Mouse (Mus musculus): Measurements from ENCODE around the gene Gas2l1. TPM values are rescaled to one million over a fixed set of nuclear protein-coding genes. Genes with fewer than 3 reads are reported as not detected.

The Gas2l1 gene
- polyA plus RNA-seq, 1 experiment, result 57.4 TPM

DNA sequence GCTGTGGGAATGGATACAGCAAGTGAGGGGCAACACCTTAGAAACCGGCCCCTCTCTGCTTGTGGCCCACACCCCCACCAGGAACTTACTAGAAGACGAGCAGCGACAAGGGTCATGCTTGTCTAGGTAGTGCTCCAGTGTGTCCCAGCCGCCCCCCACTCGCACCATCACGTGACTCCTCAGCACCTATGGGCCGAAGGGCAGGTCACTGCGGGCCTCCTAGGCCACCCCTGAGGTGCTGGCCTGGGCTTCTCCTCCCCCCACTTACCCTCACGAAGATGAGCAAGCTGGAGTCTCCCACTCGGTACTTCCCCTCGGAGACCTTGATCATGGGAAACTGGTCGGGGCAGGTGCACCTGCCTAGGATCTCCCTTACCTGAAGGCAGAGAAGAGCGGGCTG, 2.8 kb downstream of the Gas2l1 start:
- Histone ChIP-seq H3K4me1 (ENCODE audit: control insufficient read depth, insufficient read depth, low read length) (peaks cover 16% of the 10 kb centered on the region), H3K27ac (ENCODE audit: insufficient read depth, low read length) (no peak overlapping the region), H3K27me3 (ENCODE audit: control insufficient read depth, insufficient read depth, low read length) (no peaks in the 10 kb centered on the region; the same call in 1 of the 2 replicates), H3K4me3 (replicated peaks; ENCODE audit: insufficient read depth, low read depth, low read length) (no peak overlapping the region)
- no peak for DNase-seq
- no peak for TF ChIP-seq POLR2A (IDR thresholded peaks at IDR 0.05; ENCODE audit: borderline replicate concordance, insufficient read depth, low read length)
- no peak for TF ChIP-seq CTCF (IDR thresholded peaks at IDR 0.05; ENCODE audit: borderline replicate concordance, insufficient read depth, low read depth, low read length)
- 39% methylated on average over 13 of the region's 13 CpGs for WGBS

DNA sequence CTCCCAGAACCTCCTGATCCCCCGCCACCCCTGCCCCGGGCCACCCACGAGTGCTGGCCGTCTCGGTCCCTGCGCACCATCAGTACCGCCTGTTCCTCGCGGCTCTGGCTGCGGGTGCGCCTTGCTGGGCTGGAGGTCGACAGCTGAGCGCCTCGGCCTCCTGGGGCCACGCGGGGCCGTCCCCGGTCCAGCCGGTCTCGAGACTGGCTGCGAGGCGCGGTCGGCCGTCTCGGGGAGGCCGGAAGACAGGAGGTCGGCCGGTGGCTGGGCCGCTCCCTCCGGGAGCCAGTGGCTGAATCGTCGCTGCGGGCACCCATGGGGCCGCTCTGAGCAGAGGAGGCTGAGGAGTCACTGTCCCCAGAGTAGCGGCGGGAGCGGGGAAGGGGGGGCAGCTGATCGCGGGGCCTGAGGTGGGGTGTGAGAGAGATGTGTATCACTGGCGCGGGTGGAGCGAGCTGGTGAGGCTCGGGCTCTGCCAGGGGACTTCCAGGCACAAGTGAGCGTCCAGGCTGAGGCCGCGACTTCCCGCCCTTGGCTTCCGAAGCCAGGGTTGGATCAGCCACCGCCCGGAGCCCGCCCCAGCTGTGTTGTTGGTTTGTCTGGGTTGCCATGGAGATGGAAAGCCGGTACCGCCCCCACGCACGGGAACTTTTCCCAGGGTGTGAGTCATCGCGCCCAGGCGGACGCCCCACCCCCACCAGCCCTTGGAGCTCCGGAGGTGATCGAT, 3.6 kb downstream of the Gas2l1 start:
- Histone ChIP-seq H3K4me3 (replicated peaks; ENCODE audit: insufficient read depth, low read depth, low read length) (peak overlapping the region; percentile 26), H3K27me3 (ENCODE audit: control insufficient read depth, insufficient read depth, low read length) (no peaks in the 10 kb centered on the region; the same call in 1 of the 2 replicates), H3K27ac (ENCODE audit: insufficient read depth, low read length) (no peak overlapping the region), H3K4me1 (ENCODE audit: control insufficient read depth, insufficient read depth, low read length) (peaks cover 16% of the 10 kb centered on the region)
- 18% methylated on average over 62 of the region's 62 CpGs for WGBS
- TF ChIP-seq POLR2A (IDR thresholded peaks at IDR 0.05; ENCODE audit: borderline replicate concordance, insufficient read depth, low read length) (no peak), CTCF (IDR thresholded peaks at IDR 0.05; ENCODE audit: borderline replicate concordance, insufficient read depth, low read depth, low read length) (no peak)
- peak; percentile 86 for DNase-seq

DNA sequence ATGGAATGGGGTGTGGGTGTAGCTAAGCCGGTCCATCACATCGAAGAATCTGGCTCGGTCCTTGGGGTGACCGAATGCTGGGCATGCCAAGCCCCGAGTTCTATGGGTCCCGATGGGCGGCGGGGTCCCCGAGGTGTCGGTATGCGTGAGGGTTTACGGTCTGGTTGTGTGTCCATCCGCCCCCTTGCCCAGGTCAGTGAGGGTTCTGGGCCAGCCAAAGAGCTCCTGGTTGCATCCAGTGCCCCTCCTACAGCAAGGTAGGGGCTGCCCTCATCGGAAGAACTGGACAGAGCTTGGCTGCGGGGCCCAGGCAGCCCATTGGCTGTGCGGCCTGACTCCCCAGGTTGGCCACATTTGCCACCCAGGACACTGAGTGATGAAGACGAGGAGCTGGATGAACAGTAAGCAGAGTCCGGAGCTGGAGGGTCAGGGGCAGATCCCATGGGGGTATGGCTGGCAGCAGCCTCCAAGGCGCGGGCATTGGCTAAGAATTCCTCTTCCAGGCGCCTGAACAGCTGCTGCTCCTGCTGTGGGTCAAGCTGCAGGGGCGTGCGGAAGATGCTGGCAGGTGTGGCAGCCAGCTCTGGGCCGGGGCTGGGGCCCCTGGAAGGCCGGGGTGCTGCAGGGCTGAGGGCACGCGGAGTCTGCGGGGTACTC, 4.2 kb downstream of the Gas2l1 start:
- H3K4me1 ChIP-seq (ENCODE audit: control insufficient read depth, insufficient read depth, low read length), result peaks cover 19% of the 10 kb centered on the region
- TF ChIP-seq CTCF (IDR thresholded peaks at IDR 0.05; ENCODE audit: borderline replicate concordance, insufficient read depth, low read depth, low read length), result no peak
- no peak for TF ChIP-seq POLR2A (IDR thresholded peaks at IDR 0.05; ENCODE audit: borderline replicate concordance, insufficient read depth, low read length)
- no peak overlapping the region for H3K27ac ChIP-seq (ENCODE audit: insufficient read depth, low read length)
- WGBS, result 72% methylated on average over 28 of the region's 28 CpGs
- DNase-seq, result no peak
- no peaks in the 10 kb centered on the region; the same call in 1 of the 2 replicates for H3K27me3 ChIP-seq (ENCODE audit: control insufficient read depth, insufficient read depth, low read length)
- H3K4me3 ChIP-seq (replicated peaks; ENCODE audit: insufficient read depth, low read depth, low read length), result no peak overlapping the region

DNA sequence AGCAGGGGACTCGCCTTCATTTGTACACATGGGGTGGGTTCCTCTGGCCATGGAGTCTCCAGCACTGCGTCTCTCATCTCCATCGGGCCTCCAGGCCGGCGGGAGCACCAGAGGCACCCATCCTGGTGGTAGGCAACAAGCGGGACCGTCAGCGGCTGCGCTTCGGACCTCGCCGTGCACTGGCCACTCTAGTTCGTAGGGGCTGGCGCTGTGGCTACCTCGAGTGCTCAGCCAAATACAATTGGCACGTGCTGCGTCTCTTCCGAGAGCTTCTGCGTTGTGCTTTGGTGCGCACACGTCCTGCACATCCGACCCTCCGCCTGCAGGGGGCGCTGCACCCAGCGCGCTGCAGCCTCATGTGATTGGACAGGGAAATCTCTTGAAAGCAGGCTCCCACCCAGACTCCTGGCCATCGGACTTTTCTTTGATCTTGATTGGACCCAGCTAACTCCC, 5.4 kb downstream of the Gas2l1 start:
- no peak for TF ChIP-seq POLR2A (IDR thresholded peaks at IDR 0.05; ENCODE audit: borderline replicate concordance, insufficient read depth, low read length)
- peak; percentile 66 for TF ChIP-seq CTCF (IDR thresholded peaks at IDR 0.05; ENCODE audit: borderline replicate concordance, insufficient read depth, low read depth, low read length)
- H3K4me1 ChIP-seq (ENCODE audit: control insufficient read depth, insufficient read depth, low read length), result peaks cover 25% of the 10 kb centered on the region
- DNase-seq, result no peak
- no peaks in the 10 kb centered on the region; the same call in 1 of the 2 replicates for H3K27me3 ChIP-seq (ENCODE audit: control insufficient read depth, insufficient read depth, low read length)
- H3K4me3 ChIP-seq (replicated peaks; ENCODE audit: insufficient read depth, low read depth, low read length), result no peak overlapping the region
- H3K27ac ChIP-seq (ENCODE audit: insufficient read depth, low read length), result no peak overlapping the region
- 11% methylated on average over 27 of the region's 27 CpGs for WGBS

DNA sequence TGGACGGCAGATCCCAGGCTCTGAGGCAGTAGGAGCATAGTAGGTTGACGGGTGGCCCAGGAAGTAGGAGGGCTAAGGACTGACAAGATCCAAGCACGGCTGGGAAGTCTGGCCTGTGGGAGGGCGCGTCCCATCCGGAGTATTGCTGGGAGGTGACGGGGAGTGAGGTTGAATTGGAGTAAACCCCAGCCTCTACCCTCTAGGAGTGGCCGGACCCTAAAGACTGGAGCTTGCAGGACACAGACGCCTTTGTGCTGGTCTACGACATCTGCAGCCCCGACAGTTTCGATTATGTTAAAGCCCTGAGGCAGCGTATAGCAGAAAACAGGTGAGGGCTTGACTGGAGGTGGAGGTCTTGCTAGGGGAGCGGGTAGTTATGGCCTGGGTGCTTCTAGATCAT, 5.9 kb downstream of the Gas2l1 start:
- TF ChIP-seq CTCF (IDR thresholded peaks at IDR 0.05; ENCODE audit: borderline replicate concordance, insufficient read depth, low read depth, low read length) (no peak), POLR2A (IDR thresholded peaks at IDR 0.05; ENCODE audit: borderline replicate concordance, insufficient read depth, low read length) (no peak)
- Histone ChIP-seq H3K27me3 (ENCODE audit: control insufficient read depth, insufficient read depth, low read length) (no peaks in the 10 kb centered on the region; the same call in 1 of the 2 replicates), H3K4me1 (ENCODE audit: control insufficient read depth, insufficient read depth, low read length) (peaks cover 25% of the 10 kb centered on the region), H3K4me3 (replicated peaks; ENCODE audit: insufficient read depth, low read depth, low read length) (no peak overlapping the region), H3K27ac (ENCODE audit: insufficient read depth, low read length) (no peak overlapping the region)
- 37% methylated on average over 14 of the region's 14 CpGs for WGBS
- no peak for DNase-seq

DNA sequence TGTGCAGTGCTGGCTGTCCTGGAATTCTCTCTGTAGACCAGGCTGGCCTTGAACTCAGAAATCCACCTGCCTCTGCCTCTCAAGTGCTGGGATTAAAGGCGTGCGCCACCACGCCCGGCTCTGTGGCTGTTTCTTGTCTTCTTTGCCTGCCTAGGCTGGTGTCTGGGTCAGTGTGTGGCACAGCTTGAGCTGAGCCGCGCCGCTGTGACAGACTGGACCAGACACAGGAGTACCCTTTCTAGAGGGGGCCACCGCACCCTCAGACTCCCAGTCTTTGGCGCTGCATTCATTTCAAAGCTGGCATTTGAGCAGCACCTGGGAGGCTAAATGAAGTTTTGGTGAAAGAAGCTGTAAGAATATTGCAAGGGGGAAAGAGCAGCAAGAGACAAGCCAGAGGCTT, 6.3 kb downstream of the Gas2l1 start:
- DNase-seq, result no peak
- TF ChIP-seq CTCF (IDR thresholded peaks at IDR 0.05; ENCODE audit: borderline replicate concordance, insufficient read depth, low read depth, low read length) (no peak), POLR2A (IDR thresholded peaks at IDR 0.05; ENCODE audit: borderline replicate concordance, insufficient read depth, low read length) (no peak)
- WGBS, result 36% methylated on average over 9 of the region's 9 CpGs
- peaks cover 25% of the 10 kb centered on the region for H3K4me1 ChIP-seq (ENCODE audit: control insufficient read depth, insufficient read depth, low read length)
- H3K4me3 ChIP-seq (replicated peaks; ENCODE audit: insufficient read depth, low read depth, low read length), result no peak overlapping the region
- H3K27me3 ChIP-seq (ENCODE audit: control insufficient read depth, insufficient read depth, low read length), result no peaks in the 10 kb centered on the region; the same call in 1 of the 2 replicates
- H3K27ac ChIP-seq (ENCODE audit: insufficient read depth, low read length), result no peak overlapping the region

DNA sequence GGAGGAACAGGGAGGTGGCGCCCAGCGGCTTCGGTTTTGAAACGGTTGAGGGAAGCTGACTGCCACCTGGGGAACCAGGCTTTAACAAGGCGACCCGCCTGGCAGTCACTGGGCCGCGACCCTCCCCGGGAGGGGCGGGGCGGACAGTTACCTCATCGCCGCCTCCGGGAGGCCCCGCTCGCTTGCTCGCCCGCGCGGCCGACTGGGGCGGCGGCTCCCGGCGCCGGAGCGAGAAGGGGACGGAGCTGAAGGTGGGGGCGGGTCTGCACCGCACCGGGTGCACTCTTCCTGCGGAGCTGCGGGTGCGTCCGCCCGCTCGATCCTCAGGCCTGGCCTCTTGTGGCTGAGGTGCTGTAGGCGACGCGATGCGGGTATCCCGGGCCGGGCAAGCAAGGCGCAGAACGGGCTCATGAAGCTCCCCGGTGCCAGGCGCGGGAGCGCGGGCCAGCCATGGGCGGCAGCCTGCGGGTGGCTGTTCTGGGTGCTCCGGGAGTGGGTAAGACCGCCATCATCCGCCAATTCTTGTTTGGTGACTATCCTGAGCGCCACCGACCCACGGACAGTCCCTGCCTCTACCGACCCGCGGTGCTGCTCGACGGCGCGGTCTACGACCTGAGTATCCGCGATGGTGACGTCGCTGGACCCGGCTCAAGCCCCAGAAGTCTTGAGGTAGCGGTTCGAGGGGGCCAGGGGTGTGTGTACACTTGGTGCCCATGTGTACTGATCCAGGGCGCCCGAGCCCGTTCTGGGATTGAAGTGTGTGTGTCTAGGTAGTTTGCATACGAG, 7.1 kb downstream of the Gas2l1 start, which contains the start of gene Rasl10a:
Gene Rasl10a, plus strand, starts transcription at position 273 of the 786 bp plus-strand sequence.
- Histone ChIP-seq H3K4me3 (replicated peaks; ENCODE audit: insufficient read depth, low read depth, low read length) (peak within 1 kb of the TSS; percentile 19), H3K27ac (ENCODE audit: insufficient read depth, low read length) (no peak within 1 kb of the TSS), H3K4me1 (ENCODE audit: control insufficient read depth, insufficient read depth, low read length) (peaks cover 20% of the 10 kb centered on the region), H3K27me3 (ENCODE audit: control insufficient read depth, insufficient read depth, low read length) (no peaks in the 10 kb centered on the region; the same call in 1 of the 2 replicates)
- WGBS, result 4% methylated on average over 77 of the region's 77 CpGs
- no peak for DNase-seq
- TF ChIP-seq CTCF (IDR thresholded peaks at IDR 0.05; ENCODE audit: borderline replicate concordance, insufficient read depth, low read depth, low read length), result no peak
- TF ChIP-seq POLR2A (IDR thresholded peaks at IDR 0.05; ENCODE audit: borderline replicate concordance, insufficient read depth, low read length), result no peak
